Mouse (Mus musculus) liver, embryonic 12.5 days (tissue): Measurements from ENCODE around the gene Gstp1. TPM values are rescaled to one million over a fixed set of nuclear protein-coding genes. Genes with fewer than 3 reads are reported as not detected.

Source experiments
- ATAC-seq: fragments of 200-750 bp; cut with Nextera tagmentation; 2 replicates; pipeline ENCODE4 v1.8.0; 2017; ENCODE audit warnings: moderate number of reproducible peaks, mild to moderate bottlenecking, moderate library complexity
- H3K27ac ChIP-seq: fragments of 300-500 bp; sonication (generic); 2 replicates; pipeline ENCODE4 v1.5.1; 2016; ENCODE audit warnings: mild to moderate bottlenecking
- H3K27me3 ChIP-seq: fragments of 300-500 bp; sonication (generic); replicated peaks from 2 replicates; pipeline ENCODE4 v1.6.1; 2016; ENCODE audit warnings: mild to moderate bottlenecking, moderate library complexity
- H3K36me3 ChIP-seq: fragments of 300-500 bp; sonication (generic); 2 replicates; pipeline ENCODE4 v1.6.1; 2016; ENCODE audit warnings: mild to moderate bottlenecking, moderate library complexity
- H3K4me1 ChIP-seq: fragments of 300-500 bp; sonication (generic); 2 replicates; pipeline ENCODE4 v1.6.1; 2016
- H3K4me2 ChIP-seq: fragments of 300-500 bp; sonication (generic); 2 replicates; pipeline ENCODE4 v1.6.1; 2016; ENCODE audit warnings: mild to moderate bottlenecking, moderate library complexity
- H3K4me3 ChIP-seq: fragments of 300-500 bp; sonication (generic); 2 replicates; pipeline ENCODE4 v1.5.1; 2016; ENCODE audit warnings: mild to moderate bottlenecking, moderate library complexity
- H3K9ac ChIP-seq: fragments of 300-500 bp; sonication (generic); 2 replicates; pipeline ENCODE4 v1.6.1; 2016; ENCODE audit warnings: mild to moderate bottlenecking, moderate library complexity
- H3K9me3 ChIP-seq: fragments of 300-500 bp; sonication (generic); replicated peaks from 2 replicates; pipeline ENCODE4 v1.6.1; 2016; ENCODE audit warnings: mild to moderate bottlenecking, moderate library complexity
- WGBS: fragments of 180-500 bp; shearing (Covaris S2); methylation state at CpG from one replicate; pipeline ENCODE4 v1.1.7; 2016; ENCODE audit not compliant: insufficient replicate concordance; 5-methylcytosine and 5-hydroxymethylcytosine counted together
- polyA plus RNA-seq: library from polyadenylated mRNA; unstranded; fragments of >200 nt; fragmentation: Nextera tagmentation; extraction: Ambion mirVana; gene quantifications from 2 replicates; pipeline ENCODE4 v1.2.1, GENCODE M21; 2016

Gstp1 gene
- polyA plus RNA-seq, 1 experiment from 2014 or later, result 622 TPM

GRCm38 (mm10) chr19:4004331-4004730, 33.5 kb downstream of the Gstp1 start:
- WGBS, result 78% methylated on average over 15 of the region's 15 CpGs

GRCm38 (mm10) chr19:4003641-4004040, 34.1 kb downstream of the Gstp1 start:
- peaks cover 29% of the 10 kb centered on the region for H3K4me1 ChIP-seq
- H3K4me3 ChIP-seq, result no peak overlapping the region
- no peak overlapping the region for H3K4me2 ChIP-seq
- no peaks in the 10 kb centered on the region for H3K9me3 ChIP-seq
- H3K27me3 ChIP-seq, result no peaks in the 10 kb centered on the region; the same call in 1 of the 2 replicates
- H3K9ac ChIP-seq, result no peak overlapping the region
- peaks cover 38% of the 10 kb centered on the region for H3K36me3 ChIP-seq
- no peak for ATAC-seq
- 63% methylated on average over 12 of the region's 12 CpGs for WGBS
- no peak overlapping the region for H3K27ac ChIP-seq

More at GRCm38 (mm10) chr19:4004331-4004730, 33.5 kb downstream of the Gstp1 start:
- no peak overlapping the region for H3K27ac ChIP-seq
- H3K4me1 ChIP-seq, result peaks cover 23% of the 10 kb centered on the region
- no peak overlapping the region for H3K9ac ChIP-seq
- peaks cover 44% of the 10 kb centered on the region for H3K36me3 ChIP-seq
- H3K9me3 ChIP-seq, result no peaks in the 10 kb centered on the region
- H3K4me3 ChIP-seq, result no peak overlapping the region
- no peaks in the 10 kb centered on the region; the same call in 1 of the 2 replicates for H3K27me3 ChIP-seq
- no peak overlapping the region for H3K4me2 ChIP-seq
- no peak for ATAC-seq

GRCm38 (mm10) chr19:4003112-4003511, 34.7 kb downstream of the Gstp1 start, which contains the start of gene Doc2g:
Gene Doc2g, plus strand, starts transcription at chr19:4003313.
- 57% methylated on average over 1 of the region's 1 CpGs for WGBS
- peaks cover 29% of the 10 kb centered on the region for H3K4me1 ChIP-seq
- no peak within 1 kb of the TSS for H3K9ac ChIP-seq
- H3K4me2 ChIP-seq, result no peak within 1 kb of the TSS
- peaks cover 32% of the 10 kb centered on the region for H3K36me3 ChIP-seq
- H3K27ac ChIP-seq, result no peak within 1 kb of the TSS
- no peak for ATAC-seq
- H3K27me3 ChIP-seq, result no peaks in the 10 kb centered on the region; the same call in 1 of the 2 replicates
- no peak within 1 kb of the TSS for H3K4me3 ChIP-seq
- H3K9me3 ChIP-seq, result no peaks in the 10 kb centered on the region

- Histone ChIP-seq H3K4me2 (peak overlapping the region; percentile 99), H3K4me3 (no peak overlapping the region), H3K36me3 (peaks cover 19% of the 10 kb centered on the region), H3K9me3 (no peaks in the 10 kb centered on the region), H3K9ac (peak overlapping the region; percentile 92), H3K27me3 (peaks cover 3% of the 10 kb centered on the region; the same call in 1 of the 2 replicates), H3K4me1 (peaks cover 29% of the 10 kb centered on the region), H3K27ac (no peak overlapping the region)
- ATAC-seq, result no peak
- WGBS, result 81% methylated on average over 5 of the region's 5 CpGs
These were observed 36.0 kb downstream of the Gstp1 start for GRCm38 (mm10) chr19:4001752-4002151.

- 25% methylated on average over 17 of the region's 17 CpGs for WGBS
These were observed 36.7 kb downstream of the Gstp1 start for GRCm38 (mm10) chr19:4000949-4001525.

GRCm38 (mm10) chr19:4000119-4000900, 37.5 kb downstream of the Gstp1 start, which contains the start of the genes Nudt8 and Gm49405:
Gene Nudt8, plus strand, starts transcription at chr19:4000580.
Gene Gm49405, plus strand, starts transcription at chr19:4000626.
- WGBS, result under 1% methylated on average over 64 of the region's 64 CpGs
- Histone ChIP-seq H3K9ac (peak within 1 kb of the TSS; percentile 92), H3K36me3 (peaks cover 5% of the 10 kb centered on the region), H3K4me1 (peaks cover 29% of the 10 kb centered on the region), H3K4me3 (peak within 1 kb of the TSS; percentile 83), H3K27ac (peak within 1 kb of the TSS; percentile 92), H3K4me2 (peak within 1 kb of the TSS; percentile 99), H3K27me3 (peaks cover 9% of the 10 kb centered on the region; the same call in 1 of the 2 replicates), H3K9me3 (no peaks in the 10 kb centered on the region)
- peak; percentile 89 for ATAC-seq

More at GRCm38 (mm10) chr19:4000949-4001525, 36.7 kb downstream of the Gstp1 start:
- peak overlapping the region; percentile 83 for H3K4me3 ChIP-seq
- H3K27me3 ChIP-seq, result peaks cover 5% of the 10 kb centered on the region; the same call in 1 of the 2 replicates
- no peaks in the 10 kb centered on the region for H3K9me3 ChIP-seq
- peaks cover 11% of the 10 kb centered on the region for H3K36me3 ChIP-seq
- peak overlapping the region; percentile 92 for H3K27ac ChIP-seq
- peak; percentile 11 for ATAC-seq
- H3K4me1 ChIP-seq, result peaks cover 29% of the 10 kb centered on the region
- peak overlapping the region; percentile 99 for H3K4me2 ChIP-seq
- H3K9ac ChIP-seq, result peak overlapping the region; percentile 92

- peaks cover 12% of the 10 kb centered on the region; the same call in 1 of the 2 replicates for H3K27me3 ChIP-seq
- WGBS, result 73% methylated on average over 9 of the region's 9 CpGs
These were observed 38.6 kb downstream of the Gstp1 start for GRCm38 (mm10) chr19:3999121-3999730.

GRCm38 (mm10) chr19:3998335-3998734, 39.5 kb downstream of the Gstp1 start:
- Histone ChIP-seq H3K9ac (no peak overlapping the region), H3K36me3 (no peaks in the 10 kb centered on the region), H3K4me3 (no peak overlapping the region), H3K4me2 (no peak overlapping the region), H3K4me1 (peaks cover 32% of the 10 kb centered on the region), H3K27me3 (peaks cover 13% of the 10 kb centered on the region), H3K9me3 (no peaks in the 10 kb centered on the region), H3K27ac (no peak overlapping the region)
- 68% methylated on average over 8 of the region's 8 CpGs for whole genome bisulfite sequencing
- ATAC-seq, result no peak

More at GRCm38 (mm10) chr19:3999121-3999730, 38.6 kb downstream of the Gstp1 start:
- H3K27ac ChIP-seq, result peak overlapping the region; percentile 92; the same call in 1 of the 2 replicates
- peak overlapping the region; percentile 92; the same call in 1 of the 2 replicates for H3K9ac ChIP-seq
- no peaks in the 10 kb centered on the region for H3K36me3 ChIP-seq
- H3K9me3 ChIP-seq, result no peaks in the 10 kb centered on the region
- ATAC-seq, result no peak
- peaks cover 32% of the 10 kb centered on the region for H3K4me1 ChIP-seq
- H3K4me3 ChIP-seq, result peak overlapping the region; percentile 83; the same call in 1 of the 2 replicates
- H3K4me2 ChIP-seq, result peak overlapping the region; percentile 99

- Histone ChIP-seq H3K4me2 (no peak overlapping the region), H3K4me3 (no peak overlapping the region), H3K9ac (no peak overlapping the region), H3K27me3 (peaks cover 23% of the 10 kb centered on the region), H3K9me3 (no peaks in the 10 kb centered on the region), H3K4me1 (peaks cover 38% of the 10 kb centered on the region), H3K36me3 (no peaks in the 10 kb centered on the region), H3K27ac (no peak overlapping the region)
- WGBS, result 50% methylated on average over 8 of the region's 8 CpGs
- ATAC-seq, result no peak
These were observed 40.6 kb downstream of the Gstp1 start for GRCm38 (mm10) chr19:3997231-3997630.

GRCm38 (mm10) chr19:3996747-3997146, 41.0 kb downstream of the Gstp1 start:
- Histone ChIP-seq H3K27me3 (peaks cover 28% of the 10 kb centered on the region), H3K4me1 (peaks cover 34% of the 10 kb centered on the region), H3K9ac (no peak overlapping the region), H3K27ac (no peak overlapping the region), H3K4me2 (no peak overlapping the region), H3K9me3 (no peaks in the 10 kb centered on the region), H3K36me3 (no peaks in the 10 kb centered on the region), H3K4me3 (no peak overlapping the region)
- 71% methylated on average over 8 of the region's 8 CpGs for WGBS
- ATAC-seq, result no peak

- no peak for ATAC-seq
- Histone ChIP-seq H3K4me2 (no peak overlapping the region), H3K4me1 (peaks cover 27% of the 10 kb centered on the region), H3K27ac (no peak overlapping the region), H3K4me3 (no peak overlapping the region), H3K9me3 (no peaks in the 10 kb centered on the region), H3K27me3 (peaks cover 31% of the 10 kb centered on the region), H3K36me3 (no peaks in the 10 kb centered on the region), H3K9ac (no peak overlapping the region)
- 58% methylated on average over 7 of the region's 7 CpGs for WGBS
These were observed 41.7 kb downstream of the Gstp1 start for GRCm38 (mm10) chr19:3996106-3996505.
